Mouse (Mus musculus): Measurements from ENCODE around the gene Exosc7.

- TF ChIP-seq CTCF (IDR thresholded peaks at IDR 0.05 in 2 of 3, conservative IDR thresholded peaks at IDR 0.05 in 1 of 3; ENCODE audit: control insufficient read depth in 1 of 3, insufficient read depth in 1 of 3, low read depth in 2 of 3, low read length in 3 of 3, poor library complexity in 1 of 3, severe bottlenecking in 1 of 3) (no peak), POLR2A (IDR thresholded peaks at IDR 0.05; ENCODE audit: control insufficient read depth in 1 of 2, insufficient read depth in 1 of 2, low read depth in 1 of 2, low read length in 2 of 2, poor library complexity in 1 of 2) (no peak), TCF12 (IDR thresholded peaks at IDR 0.05; ENCODE audit: low read depth, low read length) (no peak), ZC3H11A (IDR thresholded peaks at IDR 0.05; ENCODE audit: low read depth, low read length) (no peak), RAD21 (IDR thresholded peaks at IDR 0.05; ENCODE audit: low read depth, low read length) (no peak), EP300 (IDR thresholded peaks at IDR 0.05; ENCODE audit: low read depth in 1 of 2, low read length in 2 of 2) (no peak)
These were observed 32.2 kb upstream of the Exosc7 start for GRCm38 (mm10) chr9:123080796-123081195.
